Mouse (Mus musculus) embryo, embryonic 10 days (tissue): ENCODE data around the gene Ripor2.

Experiments
- DNase-seq: peaks from one replicate; pipeline ENCODE4 v3.0.0-alpha.2; 2015; ENCODE audit warnings: low spot score

Ripor2 gene

GRCm38 (mm10) chr13:24584403-24584802 is 2.4 kb downstream of the Ripor2 start:
- no peak for DNase-seq

DNA sequence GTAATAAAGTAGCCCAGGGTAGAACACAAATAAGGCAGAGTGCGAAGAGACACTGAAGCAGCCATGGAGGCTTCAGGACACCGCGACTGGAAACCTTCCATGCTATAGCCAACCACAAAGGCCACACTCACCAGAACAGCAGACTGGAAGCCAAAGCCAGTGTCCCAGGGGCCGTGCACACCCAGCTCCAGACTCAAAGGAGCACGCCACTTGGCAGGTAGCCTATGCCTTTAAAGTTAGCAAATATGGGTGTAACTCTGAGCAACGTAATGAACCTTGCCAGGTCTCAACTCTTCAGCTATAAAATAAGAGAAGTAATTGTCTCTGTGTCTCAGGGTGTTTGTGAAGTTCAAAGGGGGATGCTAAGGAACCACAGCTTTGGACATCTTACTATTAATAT is 2.9 kb downstream of the Ripor2 start:
- no peak for DNase-seq

GRCm38 (mm10) chr13:24585369-24585768 is 3.4 kb downstream of the Ripor2 start:
- DNase-seq: no peak

GRCm38 (mm10) chr13:24587192-24587895 is 5.4 kb downstream of the Ripor2 start:
- no peak for DNase-seq

- no peak for DNase-seq
These were observed 6.6 kb downstream of the Ripor2 start for GRCm38 (mm10) chr13:24588603-24589002.

- no peak for DNase-seq
These were observed 9.7 kb downstream of the Ripor2 start for GRCm38 (mm10) chr13:24591737-24592136.

DNA sequence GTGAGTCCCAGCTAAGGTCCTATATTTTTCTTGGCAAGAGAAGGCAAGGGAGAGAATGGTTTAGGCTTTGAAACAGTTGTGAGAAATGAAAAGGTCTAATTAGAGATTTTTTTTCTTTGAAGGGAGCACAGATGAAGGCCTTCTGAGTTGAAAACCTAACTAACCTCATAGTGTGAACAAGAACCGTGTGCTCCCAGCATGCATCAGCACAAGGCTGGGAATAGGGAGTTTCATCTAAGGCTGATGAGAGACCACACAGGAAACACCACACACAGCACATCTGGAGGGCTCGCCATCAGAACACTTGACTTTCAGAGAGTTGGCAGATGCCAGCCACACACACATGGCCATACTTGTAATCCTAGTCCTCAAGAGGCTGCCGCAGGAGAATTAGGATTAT is 12.3 kb downstream of the Ripor2 start:
- DNase-seq: no peak

GRCm38 (mm10) chr13:24599631-24600041 is 17.6 kb downstream of the Ripor2 start:
- no peak for DNase-seq

GRCm38 (mm10) chr13:24602978-24603377 is 21.0 kb downstream of the Ripor2 start:
- DNase-seq: peak; percentile 32

DNA sequence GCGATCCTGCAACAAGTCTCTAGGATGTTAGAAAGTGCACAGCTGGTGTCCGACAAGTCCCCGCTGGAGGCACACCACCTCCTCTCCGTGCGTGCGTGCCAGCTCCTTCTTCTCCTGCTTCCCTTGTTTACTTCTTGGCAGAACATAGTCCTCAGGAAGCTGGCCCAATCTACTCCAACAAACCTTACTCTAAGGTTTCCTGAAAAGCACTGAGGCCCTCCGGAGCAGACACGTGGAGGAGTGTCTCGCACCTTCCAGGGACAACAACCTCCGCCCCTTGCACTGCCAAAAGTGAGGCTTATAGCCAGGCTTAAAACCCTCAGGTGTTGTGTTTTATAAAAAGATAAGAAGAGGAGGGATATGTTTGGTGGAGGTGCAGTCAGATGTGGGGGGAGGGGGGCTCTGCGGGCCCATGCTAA is 21.6 kb downstream of the Ripor2 start:
- DNase-seq: peak; percentile 42

DNA sequence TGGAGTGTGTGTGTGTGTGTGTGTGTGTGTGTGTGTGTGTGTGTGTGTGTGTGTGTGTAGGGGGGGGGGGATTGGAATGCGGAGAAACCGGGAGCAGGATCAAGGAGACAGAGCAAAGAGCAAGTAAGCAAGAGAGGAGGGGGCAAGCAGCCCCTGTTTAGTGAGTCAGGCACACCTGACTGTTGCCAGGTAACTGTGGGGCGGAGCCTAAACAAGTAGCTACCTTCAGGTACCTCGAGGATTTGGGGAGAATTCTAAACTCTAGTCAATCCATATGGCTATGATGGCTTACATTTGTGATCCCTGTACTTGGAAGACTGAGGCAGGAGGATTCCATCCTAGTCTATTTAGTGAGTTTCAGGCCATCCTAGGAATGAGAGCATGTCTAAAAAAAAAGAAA is 22.1 kb downstream of the Ripor2 start:
- DNase-seq: no peak

DNA sequence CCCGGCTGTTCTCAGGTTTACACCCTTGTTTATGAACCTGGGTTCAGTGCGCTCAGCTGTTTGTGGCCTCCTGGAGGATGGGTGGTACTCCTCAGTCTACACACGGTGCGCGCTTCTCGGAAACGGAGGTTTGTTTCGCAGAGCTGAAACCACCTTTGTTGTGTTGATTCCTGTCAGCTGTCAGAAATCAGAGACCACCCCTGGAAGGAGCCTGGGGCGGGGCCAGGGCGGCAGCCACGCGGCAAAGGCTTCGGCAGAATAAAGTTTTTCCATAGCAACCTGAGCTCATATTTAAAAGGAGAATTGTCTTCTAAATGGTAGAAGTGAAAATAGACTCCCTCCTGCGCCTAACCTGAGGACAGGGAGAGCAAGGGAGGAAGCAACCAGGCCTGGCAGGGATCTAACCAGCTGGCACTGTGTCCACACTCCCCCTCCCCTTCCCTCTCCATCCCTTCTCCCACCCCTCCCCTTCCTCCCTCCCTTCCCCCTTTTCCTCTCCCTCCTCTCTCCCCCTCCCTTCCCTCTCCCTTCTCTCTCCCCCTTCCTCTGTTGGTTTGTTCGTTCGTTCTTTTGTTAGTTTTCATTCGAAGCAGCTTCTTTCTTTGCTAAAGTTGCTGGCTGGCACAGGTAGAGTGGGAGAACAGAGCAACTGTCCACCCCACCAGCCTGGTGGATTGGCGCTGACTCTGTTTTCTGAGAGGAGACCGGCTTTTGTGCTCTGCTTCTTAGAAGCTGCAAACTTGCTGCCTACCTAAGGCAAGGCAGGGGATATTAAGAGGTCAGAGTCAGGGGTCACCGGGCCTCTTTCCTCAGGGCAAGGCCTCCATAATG is 23.0 kb downstream of the Ripor2 start:
- peak; percentile 74 for DNase-seq

DNA sequence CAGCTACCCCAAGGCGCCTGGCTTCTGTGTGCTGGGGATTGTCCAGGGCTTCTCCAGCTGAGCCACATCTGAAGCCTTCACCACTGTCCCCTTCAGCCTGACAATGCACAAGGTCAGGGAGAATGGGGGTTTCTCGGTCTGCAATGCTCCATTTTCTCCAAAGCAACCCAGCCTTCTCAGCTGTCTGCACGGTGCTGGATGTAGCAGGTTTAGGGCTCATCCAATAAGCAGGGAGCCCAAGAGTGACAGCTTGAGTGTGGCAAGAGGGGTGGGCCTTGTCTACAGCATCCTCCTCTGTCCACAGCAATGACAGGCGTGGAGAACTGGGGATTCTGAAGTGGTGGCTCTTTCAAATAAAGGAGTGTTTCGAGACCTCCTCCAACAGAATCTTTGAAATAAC is 23.8 kb downstream of the Ripor2 start:
- peak; percentile 48 for DNase-seq

- no peak for DNase-seq
These were observed 26.0 kb downstream of the Ripor2 start for GRCm38 (mm10) chr13:24607961-24608360.

- no peak for DNase-seq
These were observed 26.7 kb downstream of the Ripor2 start for GRCm38 (mm10) chr13:24608709-24609108.

DNA sequence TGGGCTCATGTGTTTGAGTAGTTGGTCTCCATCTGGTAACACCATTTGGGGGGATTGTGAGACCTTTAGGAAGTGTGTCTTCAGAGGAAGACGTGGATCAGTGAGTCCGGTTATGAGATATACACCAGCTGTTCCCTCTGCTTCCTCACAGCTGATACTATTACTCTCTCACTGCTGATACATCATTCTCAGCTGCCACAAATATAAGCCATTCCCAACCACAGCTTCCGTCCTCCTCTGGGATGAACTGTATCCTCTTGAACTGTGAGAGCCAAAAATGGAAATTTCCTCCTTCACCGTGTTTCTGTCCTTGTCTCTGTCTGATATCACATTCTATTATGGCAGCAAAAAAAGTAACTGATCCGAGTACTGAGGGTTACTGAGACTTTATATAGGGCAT is 28.9 kb downstream of the Ripor2 start:
- no peak for DNase-seq

DNA sequence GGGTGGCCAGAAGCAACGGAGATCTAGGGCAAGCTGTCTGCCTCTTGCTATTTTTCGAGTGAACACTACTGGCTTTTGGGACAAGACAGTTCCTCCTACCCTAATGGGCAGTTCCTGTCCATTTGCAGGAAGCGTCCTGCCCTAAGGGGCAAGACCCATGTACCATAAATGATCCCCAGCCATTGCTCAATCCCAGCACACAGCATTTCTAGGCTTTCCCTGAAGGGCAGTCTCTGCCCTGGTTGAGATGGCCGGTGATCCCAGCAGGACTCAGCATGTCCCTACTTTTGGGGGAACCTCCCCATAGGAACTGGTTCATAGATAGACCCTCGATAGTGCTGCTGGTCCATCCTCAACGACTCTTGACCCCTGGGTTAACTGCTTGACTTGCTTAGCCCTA is 31.0 kb downstream of the Ripor2 start:
- DNase-seq: no peak

- DNase-seq: no peak
These were observed 31.4 kb downstream of the Ripor2 start for GRCm38 (mm10) chr13:24613433-24613832.

DNA sequence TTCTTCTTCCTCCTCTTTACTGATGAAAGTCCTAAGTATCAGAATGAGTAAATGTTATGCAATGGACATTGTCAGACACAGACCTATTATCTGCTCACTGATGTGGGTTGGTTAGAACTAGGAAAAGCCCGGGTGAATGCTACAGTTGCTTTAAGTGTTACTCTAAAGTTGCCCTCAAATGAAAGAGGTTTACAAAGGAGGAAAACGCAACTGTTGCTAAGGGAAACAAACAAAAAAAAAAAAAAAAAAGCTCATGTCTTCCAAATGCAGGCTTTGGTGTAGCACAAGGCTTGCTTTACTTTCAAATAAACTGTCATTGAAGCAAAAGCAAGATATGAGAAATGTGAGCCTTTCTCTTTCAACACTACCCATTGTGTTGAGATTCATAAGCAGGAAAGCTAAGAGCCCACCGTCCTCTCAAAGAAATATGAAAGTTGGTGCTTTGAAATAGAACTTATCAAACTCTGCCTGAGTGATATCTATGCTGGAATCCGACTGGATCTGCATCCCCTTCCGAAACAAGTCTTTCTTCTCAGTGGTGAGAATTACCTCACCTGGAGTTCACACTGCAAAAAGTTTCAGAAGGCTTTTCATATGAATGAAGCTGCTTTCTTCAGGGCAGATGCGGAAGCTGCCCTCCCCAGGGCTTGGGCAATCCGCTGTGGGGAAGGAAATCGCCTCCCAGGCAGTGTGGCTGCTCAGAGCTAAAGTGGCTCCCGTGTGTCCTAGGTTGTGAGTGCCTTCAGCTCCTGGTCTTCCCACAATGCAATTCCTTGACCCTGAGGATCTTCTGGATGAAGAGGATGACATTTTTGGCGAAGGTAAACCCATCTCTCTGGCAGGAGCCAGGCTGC is 32.2 kb downstream of the Ripor2 start:
- no peak for DNase-seq

GRCm38 (mm10) chr13:24615921-24616565 is 34.1 kb downstream of the Ripor2 start:
- DNase-seq: peak; percentile 66

GRCm38 (mm10) chr13:24616645-24617044 is 34.7 kb downstream of the Ripor2 start:
- no peak for DNase-seq
